Mouse (Mus musculus): ENCODE data around the gene Hypk. TPM values are rescaled to one million over a fixed set of nuclear protein-coding genes. Genes with fewer than 3 reads are reported as not detected.

Hypk gene
- 118 and 120 TPM in 2 replicates for polyA plus RNA-seq (2015; fragmentation: Nextera tagmentation; extraction: Ambion mirVana)

GRCm38 (mm10) chr2:121452990-121453389 lies at the start of gene Hypk:
TSS of gene Hypk (plus strand) at chr2:121453290.
- H3K9me3 ChIP-seq (replicated peaks), result no peaks in the 10 kb centered on the region
- WGBS, result 84% methylated on average over 4 of the region's 4 CpGs
- H3K9ac ChIP-seq (replicated peaks), result no peak within 1 kb of the TSS
- H3K27me3 ChIP-seq (replicated peaks), result no peaks in the 10 kb centered on the region
- no peak within 1 kb of the TSS for H3K27ac ChIP-seq (replicated peaks)
- H3K36me3 ChIP-seq, result peaks cover 24% of the 10 kb centered on the region
- no peak within 1 kb of the TSS for H3K4me3 ChIP-seq (replicated peaks)
- no peak within 1 kb of the TSS for H3K4me2 ChIP-seq
- H3K4me1 ChIP-seq, result peaks cover 39% of the 10 kb centered on the region
- ATAC-seq (ENCODE audit: low FRiP score), result no peak

GRCm38 (mm10) chr2:121403296-121403695 lies 49.8 kb upstream of the Hypk start:
- no peaks in the 10 kb centered on the region for H3K9me3 ChIP-seq (replicated peaks)
- H3K4me2 ChIP-seq, result no peak overlapping the region
- no peaks in the 10 kb centered on the region for H3K27me3 ChIP-seq (replicated peaks)
- no peak overlapping the region for H3K9ac ChIP-seq (replicated peaks)
- peaks cover 3% of the 10 kb centered on the region; the same call in 1 of the 2 replicates for H3K36me3 ChIP-seq
- no peak overlapping the region for H3K4me3 ChIP-seq (replicated peaks)
- H3K27ac ChIP-seq (replicated peaks), result no peak overlapping the region
- no peak for ATAC-seq (ENCODE audit: low FRiP score)
- no peaks in the 10 kb centered on the region for H3K4me1 ChIP-seq

GRCm38 (mm10) chr2:121408160-121408559 lies 44.9 kb upstream of the Hypk start:
- WGBS, result 34% methylated on average over 4 of the region's 4 CpGs
- H3K4me2 ChIP-seq, result no peak overlapping the region
- H3K4me3 ChIP-seq (replicated peaks), result no peak overlapping the region
- H3K27ac ChIP-seq (replicated peaks), result no peak overlapping the region
- H3K27me3 ChIP-seq (replicated peaks), result no peaks in the 10 kb centered on the region
- peaks cover 3% of the 10 kb centered on the region; the same call in 1 of the 2 replicates for H3K36me3 ChIP-seq
- no peak for ATAC-seq (ENCODE audit: low FRiP score)
- peaks cover 10% of the 10 kb centered on the region for H3K4me1 ChIP-seq
- H3K9ac ChIP-seq (replicated peaks), result no peak overlapping the region
- H3K9me3 ChIP-seq (replicated peaks), result no peaks in the 10 kb centered on the region

DNA sequence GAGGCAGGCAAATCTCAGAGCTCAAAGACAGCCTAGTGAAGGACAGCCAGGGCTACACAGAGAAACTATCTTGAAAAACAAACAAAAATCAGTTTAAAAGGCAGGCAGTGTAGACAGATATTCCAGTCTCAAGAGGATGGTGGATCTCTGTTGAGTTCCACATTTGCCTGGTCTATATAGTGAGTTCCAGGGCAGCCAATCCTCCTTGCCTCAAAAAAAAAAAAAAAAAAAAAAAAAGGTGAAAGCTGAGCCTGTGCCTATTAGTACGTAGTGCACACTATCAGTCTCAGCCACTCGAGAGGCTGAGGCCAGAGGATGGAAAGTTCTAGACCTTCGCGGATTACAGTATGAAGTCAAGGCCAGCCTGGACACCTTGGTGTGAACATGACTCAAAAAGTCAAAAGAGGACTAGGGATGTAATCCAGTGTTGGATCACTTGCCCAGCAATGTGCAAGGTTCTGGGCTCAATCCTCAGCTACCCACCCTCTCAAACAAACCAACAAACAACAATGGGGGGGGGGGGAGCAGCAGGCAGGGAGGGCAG lies 40.2 kb upstream of the Hypk start:
- Histone ChIP-seq H3K4me3 (replicated peaks) (peak overlapping the region; percentile 98), H3K9me3 (replicated peaks) (no peaks in the 10 kb centered on the region), H3K4me1 (peaks cover 41% of the 10 kb centered on the region), H3K27ac (replicated peaks) (peak overlapping the region; percentile 95), H3K27me3 (replicated peaks) (no peaks in the 10 kb centered on the region), H3K36me3 (peaks cover 6% of the 10 kb centered on the region; the same call in 1 of the 2 replicates), H3K9ac (replicated peaks) (peak overlapping the region; percentile 97), H3K4me2 (peak overlapping the region; percentile 61)
- WGBS, result 10% methylated on average over 4 of the region's 4 CpGs
- 0 out of 2 replicates have a peak, but pooled peaks have one; percentile 1 for ATAC-seq (ENCODE audit: low FRiP score)

GRCm38 (mm10) chr2:121413387-121414042 lies 39.6 kb upstream of the Hypk start, which contains the start of the genes Pdia3 and Catsper2:
TSS of gene Pdia3 (plus strand) at chr2:121413775.
TSS of gene Catsper2 (minus strand) at chr2:121413792.
- peak; percentile 99 for ATAC-seq (ENCODE audit: low FRiP score)
- WGBS, result 0% methylated on average over 64 of the region's 68 CpGs
- peaks cover 11% of the 10 kb centered on the region for H3K36me3 ChIP-seq
- no peaks in the 10 kb centered on the region for H3K9me3 ChIP-seq (replicated peaks)
- peak within 1 kb of the TSS; percentile 61 for H3K4me2 ChIP-seq
- H3K27ac ChIP-seq (replicated peaks), result peak within 1 kb of the TSS; percentile 95
- H3K9ac ChIP-seq (replicated peaks), result peak within 1 kb of the TSS; percentile 97
- peaks cover 43% of the 10 kb centered on the region for H3K4me1 ChIP-seq
- H3K4me3 ChIP-seq (replicated peaks), result peak within 1 kb of the TSS; percentile 98
- no peaks in the 10 kb centered on the region for H3K27me3 ChIP-seq (replicated peaks)

- Histone ChIP-seq H3K9me3 (replicated peaks) (no peaks in the 10 kb centered on the region), H3K27ac (replicated peaks) (peak overlapping the region; percentile 95), H3K36me3 (peaks cover 15% of the 10 kb centered on the region), H3K4me2 (peak overlapping the region; percentile 61), H3K4me1 (peaks cover 47% of the 10 kb centered on the region), H3K4me3 (replicated peaks) (peak overlapping the region; percentile 98), H3K27me3 (replicated peaks) (no peaks in the 10 kb centered on the region), H3K9ac (replicated peaks) (peak overlapping the region; percentile 97)
- ATAC-seq (ENCODE audit: low FRiP score), result peak; percentile 63
- 0% methylated on average over 31 of the region's 32 CpGs for WGBS
These were observed 38.9 kb upstream of the Hypk start for GRCm38 (mm10) chr2:121414139-121414685.

GRCm38 (mm10) chr2:121415103-121415502 lies 38.0 kb upstream of the Hypk start:
- Histone ChIP-seq H3K9ac (replicated peaks) (peak overlapping the region; percentile 97), H3K27ac (replicated peaks) (no peak overlapping the region), H3K4me1 (peaks cover 47% of the 10 kb centered on the region), H3K36me3 (peaks cover 15% of the 10 kb centered on the region), H3K4me3 (replicated peaks) (peak overlapping the region; percentile 98), H3K9me3 (replicated peaks) (no peaks in the 10 kb centered on the region), H3K4me2 (peak overlapping the region; percentile 61), H3K27me3 (replicated peaks) (no peaks in the 10 kb centered on the region)
- no peak for ATAC-seq (ENCODE audit: low FRiP score)
- 40% methylated on average over 3 of the region's 3 CpGs for WGBS

- ATAC-seq (ENCODE audit: low FRiP score), result no peak
- Histone ChIP-seq H3K27ac (replicated peaks) (no peak overlapping the region), H3K27me3 (replicated peaks) (no peaks in the 10 kb centered on the region), H3K4me3 (replicated peaks) (peak overlapping the region; percentile 98), H3K4me2 (peak overlapping the region; percentile 61), H3K36me3 (peaks cover 15% of the 10 kb centered on the region), H3K9me3 (replicated peaks) (no peaks in the 10 kb centered on the region), H3K9ac (replicated peaks) (peak overlapping the region; percentile 97; the same call in 1 of the 2 replicates), H3K4me1 (peaks cover 47% of the 10 kb centered on the region)
- WGBS, result 80% methylated on average over 3 of the region's 3 CpGs
These were observed 37.5 kb upstream of the Hypk start for GRCm38 (mm10) chr2:121415591-121415990.

- Histone ChIP-seq H3K36me3 (peaks cover 17% of the 10 kb centered on the region), H3K4me1 (peaks cover 47% of the 10 kb centered on the region), H3K4me3 (replicated peaks) (no peak overlapping the region), H3K27me3 (replicated peaks) (no peaks in the 10 kb centered on the region), H3K9ac (replicated peaks) (no peak overlapping the region), H3K27ac (replicated peaks) (no peak overlapping the region), H3K9me3 (replicated peaks) (no peaks in the 10 kb centered on the region), H3K4me2 (peak overlapping the region; percentile 61)
- 94% methylated on average over 6 of the region's 6 CpGs for WGBS
- no peak for ATAC-seq (ENCODE audit: low FRiP score)
These were observed 36.7 kb upstream of the Hypk start for GRCm38 (mm10) chr2:121416356-121416755.

DNA sequence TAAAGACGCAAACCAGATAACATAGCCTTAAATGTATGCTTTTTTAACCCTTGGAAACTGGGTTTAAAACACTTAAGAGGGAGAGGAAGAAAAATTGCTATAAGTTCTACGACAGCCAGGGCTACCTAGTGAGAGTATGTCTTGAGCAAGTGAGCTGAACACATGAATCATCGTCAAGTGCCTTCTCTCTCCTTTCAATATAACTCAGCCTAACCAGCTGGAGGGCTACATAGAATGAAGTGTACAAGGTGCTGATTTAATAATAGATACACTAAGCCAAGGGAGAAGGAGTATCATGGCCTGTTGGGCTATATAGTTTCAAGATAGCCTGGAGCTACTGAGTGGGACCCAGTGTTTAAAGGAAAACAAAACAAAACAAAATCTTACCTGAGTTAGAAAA lies 34.6 kb upstream of the Hypk start:
- H3K9me3 ChIP-seq (replicated peaks), result no peaks in the 10 kb centered on the region
- no peak overlapping the region for H3K9ac ChIP-seq (replicated peaks)
- no peaks in the 10 kb centered on the region for H3K27me3 ChIP-seq (replicated peaks)
- H3K4me1 ChIP-seq, result peaks cover 37% of the 10 kb centered on the region
- no peak overlapping the region for H3K4me3 ChIP-seq (replicated peaks)
- ATAC-seq (ENCODE audit: low FRiP score), result no peak
- H3K4me2 ChIP-seq, result no peak overlapping the region
- no peak overlapping the region for H3K27ac ChIP-seq (replicated peaks)
- peaks cover 30% of the 10 kb centered on the region for H3K36me3 ChIP-seq
- WGBS, result 92% methylated on average over 3 of the region's 3 CpGs

DNA sequence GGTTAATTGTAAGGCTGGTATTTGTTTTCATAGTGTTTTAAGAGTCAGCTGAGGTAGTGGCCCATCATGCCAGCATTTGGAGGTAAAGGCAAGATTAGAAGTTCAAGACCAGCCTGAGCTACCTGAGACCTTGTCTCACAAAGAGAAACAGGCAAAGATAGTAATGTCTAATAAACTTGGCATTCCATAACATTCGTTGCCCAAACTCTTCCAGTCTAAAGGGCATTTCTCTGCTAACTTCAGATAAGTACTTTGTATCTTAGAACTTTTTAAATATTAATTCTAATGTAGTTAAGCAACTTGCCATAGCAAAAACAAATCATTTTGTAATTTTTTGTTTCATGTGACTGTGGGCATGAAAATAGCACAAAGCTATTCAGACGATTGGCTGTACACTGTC lies 29.9 kb upstream of the Hypk start:
- 91% methylated on average over 2 of the region's 2 CpGs for WGBS
- Histone ChIP-seq H3K36me3 (peaks cover 63% of the 10 kb centered on the region), H3K27me3 (replicated peaks) (no peaks in the 10 kb centered on the region), H3K4me2 (no peak overlapping the region), H3K9me3 (replicated peaks) (no peaks in the 10 kb centered on the region), H3K9ac (replicated peaks) (no peak overlapping the region), H3K4me1 (peaks cover 4% of the 10 kb centered on the region), H3K4me3 (replicated peaks) (no peak overlapping the region), H3K27ac (replicated peaks) (no peak overlapping the region)
- ATAC-seq (ENCODE audit: low FRiP score), result no peak

GRCm38 (mm10) chr2:121425890-121426289 lies 27.2 kb upstream of the Hypk start:
- H3K4me3 ChIP-seq (replicated peaks), result no peak overlapping the region
- no peaks in the 10 kb centered on the region for H3K27me3 ChIP-seq (replicated peaks)
- ATAC-seq (ENCODE audit: low FRiP score), result no peak
- H3K27ac ChIP-seq (replicated peaks), result no peak overlapping the region
- no peaks in the 10 kb centered on the region for H3K4me1 ChIP-seq
- H3K9me3 ChIP-seq (replicated peaks), result no peaks in the 10 kb centered on the region
- H3K4me2 ChIP-seq, result no peak overlapping the region
- peaks cover 77% of the 10 kb centered on the region for H3K36me3 ChIP-seq
- 97% methylated on average over 2 of the region's 2 CpGs for WGBS
- H3K9ac ChIP-seq (replicated peaks), result no peak overlapping the region

All from neural tube, embryonic 15.5 days (tissue).